Mouse (Mus musculus) gastrocnemius, adult 18-20 months (tissue): Measurements from ENCODE around the gene Ass1. TPM values are rescaled to one million over a fixed set of nuclear protein-coding genes. Genes with fewer than 3 reads are reported as not detected.

Experiments used
- DNase-seq: peaks from one replicate; pipeline ENCODE4 v3.0.0; 2021; ENCODE audit warnings: low spot score
- long read RNA-seq, 2 experiments: library from polyadenylated mRNA; stranded (forward); transcript quantifications; one replicate each; pipeline ENCODE4 v2.0.0; 2021
- total RNA-seq, 2 experiments: library from RNA; stranded (reverse); gene quantifications; 2 replicates each; pipeline ENCODE4 v1.2.3; 2021

Gene Ass1
- 1 to 10 TPM; 2.4 to 5.9 TPM for total RNA-seq
- long read RNA-seq, experiment 1: 0 reads
- long read RNA-seq, experiment 2, partial matches to known transcripts: 0 of 4 reads
- long read RNA-seq, experiment 2, other reads (novel, unspliced or antisense): 0 of 4 reads

- peak; percentile 73 for DNase-seq
These were observed at the start of gene Ass1 for GRCm38 (mm10) chr2:31469931-31470682. Gene Ass1, plus strand, starts transcription at chr2:31470207.

GRCm38 (mm10) chr2:31420914-31421313, 49.1 kb upstream of the Ass1 start:
- DNase-seq: no peak

- no peak for DNase-seq
These were observed 47.4 kb upstream of the Ass1 start for GRCm38 (mm10) chr2:31422576-31422975.

GRCm38 (mm10) chr2:31431477-31431876, 38.5 kb upstream of the Ass1 start:
- no peak for DNase-seq

GRCm38 (mm10) chr2:31434746-31435145, 35.3 kb upstream of the Ass1 start:
- no peak for DNase-seq

- DNase-seq: peak; percentile 48
These were observed 34.4 kb upstream of the Ass1 start for GRCm38 (mm10) chr2:31435567-31435966.

- no peak for DNase-seq
These were observed 32.3 kb upstream of the Ass1 start for GRCm38 (mm10) chr2:31437480-31438245.

GRCm38 (mm10) chr2:31439576-31439975, 30.4 kb upstream of the Ass1 start:
- DNase-seq: no peak

- DNase-seq: peak; percentile 17
These were observed 27.4 kb upstream of the Ass1 start for GRCm38 (mm10) chr2:31442480-31443160.

GRCm38 (mm10) chr2:31446036-31446435, 24.0 kb upstream of the Ass1 start:
- DNase-seq: peak; percentile 20

GRCm38 (mm10) chr2:31446456-31446855, 23.6 kb upstream of the Ass1 start:
- DNase-seq: no peak

- no peak for DNase-seq
These were observed 22.5 kb upstream of the Ass1 start for GRCm38 (mm10) chr2:31447536-31447935.

GRCm38 (mm10) chr2:31448756-31449440, 21.1 kb upstream of the Ass1 start:
- no peak for DNase-seq

- no peak for DNase-seq
These were observed 20.6 kb upstream of the Ass1 start for GRCm38 (mm10) chr2:31449441-31449815.

GRCm38 (mm10) chr2:31449902-31450301, 20.1 kb upstream of the Ass1 start:
- DNase-seq: no peak

- DNase-seq: no peak
These were observed 19.3 kb upstream of the Ass1 start for GRCm38 (mm10) chr2:31450661-31451060.

GRCm38 (mm10) chr2:31451530-31451929, 18.5 kb upstream of the Ass1 start:
- no peak for DNase-seq

- no peak for DNase-seq
These were observed 17.0 kb upstream of the Ass1 start for GRCm38 (mm10) chr2:31453011-31453410.

- DNase-seq: peak; percentile 28
These were observed 16.3 kb upstream of the Ass1 start for GRCm38 (mm10) chr2:31453559-31454177.

GRCm38 (mm10) chr2:31454280-31454679, 15.7 kb upstream of the Ass1 start:
- no peak for DNase-seq

GRCm38 (mm10) chr2:31455418-31455817, 14.6 kb upstream of the Ass1 start:
- DNase-seq: no peak
